Mouse (Mus musculus) thymus, adult 2 months (tissue): ENCODE results near the gene Gm20388. TPM values are rescaled to one million over a fixed set of nuclear protein-coding genes. Genes with fewer than 3 reads are reported as not detected.
A peak's percentile ranks its signal among the peaks of the same experiment; 100 is the strongest.

Experiments
- DNase-seq: peaks from one replicate; pipeline ENCODE4 v3.0.0; 2021
- H3K27ac ChIP-seq: fragments of 200-500 bp; 2 replicates; pipeline ENCODE4 v1.5.1; 2012; ENCODE audit warnings: low read length, control low read depth; ENCODE audit not compliant: control insufficient read depth, insufficient read depth
- H3K27me3 ChIP-seq: fragments of 200-500 bp; 2 replicates; pipeline ENCODE4 v1.6.1; 2012; ENCODE audit warnings: mild to moderate bottlenecking, low read length, moderate library complexity, mixed read lengths; ENCODE audit not compliant: control insufficient read depth, insufficient read depth
- H3K36me3 ChIP-seq: fragments of 200-500 bp; 2 replicates; pipeline ENCODE4 v1.6.1; 2012; ENCODE audit warnings: mild to moderate bottlenecking, low read length, moderate library complexity; ENCODE audit not compliant: control insufficient read depth, insufficient read depth
- H3K4me1 ChIP-seq: fragments of 200-500 bp; replicated peaks from 2 replicates; pipeline ENCODE4 v1.6.1; 2012; ENCODE audit warnings: low read length; ENCODE audit not compliant: control insufficient read depth, insufficient read depth
- H3K4me3 ChIP-seq: fragments of 200-500 bp; 2 replicates; pipeline ENCODE4 v1.5.1; 2012; ENCODE audit warnings: mild to moderate bottlenecking, low read length, control low read depth, moderate library complexity; ENCODE audit not compliant: control insufficient read depth, insufficient read depth
- CTCF ChIP-seq: fragments of 200-500 bp; IDR thresholded peaks from 2 replicates; pipeline ENCODE4 v1.5.1; 2012; ENCODE audit warnings: mild to moderate bottlenecking, control low read depth, low read length, moderate library complexity, borderline replicate concordance; ENCODE audit not compliant: control insufficient read depth, poor library complexity, insufficient read depth; ENCODE audit errors: extremely low read depth
- POLR2A ChIP-seq: fragments of 200-500 bp; IDR thresholded peaks from 2 replicates; pipeline ENCODE4 v1.6.1; 2012; ENCODE audit warnings: mild to moderate bottlenecking, low read length, control low read depth, moderate library complexity; ENCODE audit not compliant: control insufficient read depth, poor library complexity, insufficient read depth; ENCODE audit errors: extremely low read depth
- WGBS: fragments of 180-500 bp; shearing (Covaris S2); methylation state at CpG from one replicate; pipeline ENCODE4 v1.1.7; 2018; 5-methylcytosine and 5-hydroxymethylcytosine counted together
- polyA plus RNA-seq: library from polyadenylated mRNA; depleted of rRNA; stranded (reverse); fragments of >200 nt; gene quantifications from 2 replicates; pipeline ENCODE4 v1.2.3, GENCODE M21; 2012

Gm20388 gene
- polyA plus RNA-seq, 1 experiment = 103 TPM

- 1% methylated on average over 2 of the region's 2 CpGs for WGBS
- no peak for DNase-seq
- Histone ChIP-seq H3K4me1 (peaks cover 36% of the 10 kb centered on the region), H3K27ac (peak overlapping the region; percentile 80), H3K4me3 (no peak overlapping the region), H3K27me3 (no peaks in the 10 kb centered on the region), H3K36me3 (no peaks in the 10 kb centered on the region)
- TF ChIP-seq POLR2A = no peak
- TF ChIP-seq CTCF = no peak
These were observed 3089.7 kb downstream of the Gm20388 start for GRCm38 (mm10) chr8:123000311-123000710.

DNA sequence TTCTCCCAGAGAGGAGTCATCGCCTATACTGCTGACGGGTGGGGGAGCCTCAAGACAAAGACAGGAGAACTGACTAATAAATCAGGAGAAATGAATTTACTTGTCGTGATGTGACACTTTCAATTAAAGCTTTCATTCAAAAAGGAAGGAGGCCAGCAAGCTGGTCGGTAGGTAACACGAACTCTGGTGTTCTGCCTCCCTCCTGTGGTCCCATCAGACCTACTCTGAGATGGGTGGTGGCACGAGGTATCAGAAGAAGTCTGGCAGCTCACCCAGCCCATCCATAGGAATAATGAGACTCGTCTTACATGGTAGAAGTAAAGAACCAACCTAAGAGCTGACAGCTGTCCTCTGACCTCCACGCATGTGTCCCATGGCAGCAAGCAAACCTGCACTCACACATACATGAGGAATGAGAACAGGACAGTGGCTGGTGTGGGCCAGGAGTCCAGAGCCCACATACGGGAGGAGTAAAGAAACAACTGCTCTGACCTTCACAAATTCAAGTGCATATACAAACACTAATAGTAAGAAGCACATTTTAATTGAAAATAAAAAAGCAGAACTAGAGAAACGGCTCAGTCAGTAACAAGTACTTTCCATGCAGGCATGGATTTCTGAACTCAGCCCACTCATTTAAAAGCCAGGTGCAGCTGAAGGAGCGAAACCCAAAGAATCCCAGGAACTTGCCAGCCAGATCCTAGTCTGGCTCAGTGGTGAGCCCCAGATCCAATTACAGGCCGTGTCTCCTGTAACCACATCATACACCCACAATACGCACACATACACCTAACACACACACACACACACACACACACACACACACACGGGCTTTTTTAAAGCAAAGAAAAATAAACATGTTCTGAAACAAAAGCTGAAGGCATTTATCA, 3093.6 kb downstream of the Gm20388 start:
- Histone ChIP-seq H3K4me1 (peaks cover 36% of the 10 kb centered on the region), H3K4me3 (no peak overlapping the region), H3K27me3 (no peaks in the 10 kb centered on the region), H3K36me3 (no peaks in the 10 kb centered on the region), H3K27ac (no peak overlapping the region)
- 50% methylated on average over 14 of the region's 14 CpGs for WGBS
- no peak for DNase-seq
- TF ChIP-seq POLR2A (no peak), CTCF (no peak)

- Histone ChIP-seq H3K27me3 (no peaks in the 10 kb centered on the region), H3K4me3 (no peak overlapping the region), H3K4me1 (peaks cover 33% of the 10 kb centered on the region), H3K36me3 (no peaks in the 10 kb centered on the region), H3K27ac (no peak overlapping the region)
- WGBS = 72% methylated on average over 3 of the region's 3 CpGs
- no peak for TF ChIP-seq CTCF
- TF ChIP-seq POLR2A = no peak
- no peak for DNase-seq
These were observed 3094.7 kb downstream of the Gm20388 start for GRCm38 (mm10) chr8:123005328-123005727.

DNA sequence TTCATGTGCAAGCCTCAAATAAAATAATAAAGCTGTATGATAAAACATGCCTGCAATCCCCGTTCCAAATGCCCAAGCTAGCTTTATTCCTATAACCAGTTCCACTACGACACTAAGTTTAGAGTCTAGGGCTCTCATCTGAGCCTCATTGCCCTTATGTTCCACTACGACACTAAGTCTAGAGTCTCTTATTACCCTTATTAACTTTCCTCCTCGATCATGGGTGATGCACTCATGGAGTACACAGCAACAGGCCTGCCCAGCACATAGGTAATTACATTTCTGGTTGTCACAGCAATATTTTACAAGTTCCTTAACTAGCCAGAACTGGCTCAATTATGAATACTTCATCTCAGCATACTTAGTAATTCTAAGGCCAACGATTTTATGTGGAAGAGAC, 3095.2 kb downstream of the Gm20388 start:
- Histone ChIP-seq H3K4me3 (no peak overlapping the region), H3K36me3 (no peaks in the 10 kb centered on the region), H3K27me3 (no peaks in the 10 kb centered on the region), H3K4me1 (peaks cover 29% of the 10 kb centered on the region), H3K27ac (no peak overlapping the region)
- no peak for DNase-seq
- 82% methylated on average over 5 of the region's 5 CpGs for WGBS
- TF ChIP-seq CTCF = no peak
- TF ChIP-seq POLR2A = no peak

GRCm38 (mm10) chr8:123011321-123011720, 3100.7 kb downstream of the Gm20388 start:
- Histone ChIP-seq H3K4me1 (peaks cover 18% of the 10 kb centered on the region), H3K36me3 (no peaks in the 10 kb centered on the region), H3K27me3 (no peaks in the 10 kb centered on the region), H3K4me3 (no peak overlapping the region), H3K27ac (no peak overlapping the region)
- TF ChIP-seq POLR2A = no peak
- no peak for DNase-seq

GRCm38 (mm10) chr8:123014429-123014828, 3103.8 kb downstream of the Gm20388 start:
- 70% methylated on average over 7 of the region's 7 CpGs for WGBS
- no peak for DNase-seq
- peak overlapping the region; percentile 68 for H3K27ac ChIP-seq
- no peak for TF ChIP-seq POLR2A
- TF ChIP-seq CTCF = no peak
- H3K27me3 ChIP-seq = no peaks in the 10 kb centered on the region
- H3K36me3 ChIP-seq = no peaks in the 10 kb centered on the region
- peaks cover 29% of the 10 kb centered on the region for H3K4me1 ChIP-seq
- H3K4me3 ChIP-seq = no peak overlapping the region
